Comparison of ENCODE assay signal across 13 mouse cellular contexts in the genomic region with DNA sequence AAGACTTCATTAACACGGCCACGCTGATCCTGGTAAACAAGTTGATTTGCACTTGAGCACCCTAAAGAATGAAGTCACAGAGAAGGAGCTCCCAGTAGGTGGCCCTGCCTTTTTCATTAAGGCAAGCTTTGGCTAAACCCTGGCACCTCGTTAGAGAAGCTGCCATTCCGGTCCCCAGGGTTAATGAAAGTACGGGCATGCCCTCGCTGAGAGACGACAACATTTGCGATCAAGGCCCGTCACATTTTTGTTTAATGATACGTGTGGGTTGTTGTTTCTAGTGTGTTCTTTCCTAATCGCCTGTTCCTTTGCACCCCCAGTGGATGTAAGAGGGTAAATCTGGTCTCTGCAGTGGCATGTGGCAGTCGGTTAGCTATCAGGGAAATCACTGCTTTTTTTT.
"Had no signal": no experiment of that assay in that cellular context is flagged by ENCODE, and none has a peak within 500 bp of the region (broad histone marks: within the 10 kb centered on the region; RNA-seq: fewer than 3 reads in every experiment).

No protein-coding gene starts in this region.

- H3K4me2 ChIP-seq: kidney, embryonic 15.5 days; midbrain, embryonic 13.5 days; neural tube, embryonic 13.5 days had no signal

- H3K9ac ChIP-seq: kidney, embryonic 15.5 days; liver, embryonic 14.5 days; midbrain, embryonic 13.5 days; neural tube, embryonic 13.5 days had no signal

- H3K9me3 ChIP-seq: kidney, embryonic 15.5 days; midbrain, embryonic 13.5 days had no signal

- H3K4me1 ChIP-seq: kidney, embryonic 15.5 days; midbrain, embryonic 13.5 days; neural tube, embryonic 13.5 days had no signal

- H3K4me3 ChIP-seq: kidney, embryonic 15.5 days; midbrain, embryonic 13.5 days; neural tube, embryonic 13.5 days had no signal

- ATAC-seq: midbrain, embryonic 13.5 days had no signal

- H3K27me3 ChIP-seq: kidney, embryonic 15.5 days; midbrain, embryonic 13.5 days; neural tube, embryonic 13.5 days had no signal

- H3K36me3 ChIP-seq: kidney, embryonic 15.5 days; midbrain, embryonic 13.5 days; neural tube, embryonic 13.5 days had no signal

- DNase-seq: kidney, adult 2 months; kidney, postnatal 14 days; layer of hippocampus, postnatal 36 days; lung, adult 18-20 months; retina, postnatal 1 day; right cerebral cortex, postnatal 4 days; spleen, adult 18-20 months; thymus, adult 18-20 months; thymus, postnatal 14 days had no signal

- H3K27ac ChIP-seq: kidney, embryonic 15.5 days; liver, embryonic 14.5 days; midbrain, embryonic 13.5 days; neural tube, embryonic 13.5 days had no signal
